Mouse (Mus musculus) thymus, adult 2 months (tissue): Measurements from ENCODE around the gene Frmd4a.

Experiments
- CTCF ChIP-seq: fragments of 200-500 bp; IDR thresholded peaks from 2 replicates; pipeline ENCODE4 v1.5.1; 2012; ENCODE audit warnings: mild to moderate bottlenecking, control low read depth, low read length, moderate library complexity, borderline replicate concordance; ENCODE audit not compliant: control insufficient read depth, poor library complexity, insufficient read depth; ENCODE audit errors: extremely low read depth
- POLR2A ChIP-seq: fragments of 200-500 bp; IDR thresholded peaks from 2 replicates; pipeline ENCODE4 v1.6.1; 2012; ENCODE audit warnings: mild to moderate bottlenecking, low read length, control low read depth, moderate library complexity; ENCODE audit not compliant: control insufficient read depth, poor library complexity, insufficient read depth; ENCODE audit errors: extremely low read depth

- TF ChIP-seq CTCF (no peak), POLR2A (no peak)
Measured at GRCm38 (mm10) chr2:4097601-4098000, 80.1 kb downstream of the Frmd4a start.
